In genomic region chr17:86344032-86344431, GRCm38 (mm10) we compare ENCODE assay signal across 15 mouse cellular contexts.
DNase-seq lines count a peak whose midpoint lies in the region; ATAC-seq lines count a peak whose summit lies in the region.
"Had no signal": no experiment of that assay in that cellular context is flagged by ENCODE, and none has a peak within 500 bp of the region (broad histone marks: within the 10 kb centered on the region; RNA-seq: fewer than 3 reads in every experiment).

No protein-coding gene starts in this region.

- H3K9me3 ChIP-seq in intestine, embryonic 15.5 days = no peaks in the 10 kb centered on the region
- H3K9me3 ChIP-seq: limb, embryonic 15.5 days; neural tube, embryonic 13.5 days had no signal

- no peak overlapping the region for H3K4me2 ChIP-seq in intestine, embryonic 15.5 days (replicated peaks)
- H3K4me2 ChIP-seq: limb, embryonic 15.5 days; neural tube, embryonic 13.5 days had no signal

- H3K27me3 ChIP-seq in intestine, embryonic 15.5 days (replicated peaks) = no peaks in the 10 kb centered on the region
- H3K27me3 ChIP-seq: limb, embryonic 15.5 days; neural tube, embryonic 13.5 days had no signal

- DNase-seq in cerebellum, adult 18-20 months = peak; percentile 61 to 63
- no peak for DNase-seq in cerebellum, postnatal 4 days (ENCODE audit: low spot score in 2 of 2)
- DNase-seq in layer of hippocampus, adult 9-11 months = peak; percentile 61
- DNase-seq in layer of hippocampus, postnatal 14 days (ENCODE audit: low spot score in 2 of 2) = no peak
- peak; percentile 63 to 67 for DNase-seq in B cell, adult 2 months
- no peak for DNase-seq in frontal cortex, postnatal 14 days (ENCODE audit: low spot score in 2 of 2)
- DNase-seq: kidney, adult 9 months; midbrain, embryonic 14.5 days had no signal

- no peak overlapping the region for H3K27ac ChIP-seq in intestine, embryonic 15.5 days
- H3K27ac ChIP-seq: hindbrain, postnatal 0 days; limb, embryonic 15.5 days; neural tube, embryonic 13.5 days had no signal

- peak; percentile 78 for ATAC-seq in common myeloid progenitor, adult 5-6 weeks (replicated peaks; ENCODE audit: low read depth, poor library complexity, severe bottlenecking)
- no peak for ATAC-seq in intestine, embryonic 15.5 days
- ATAC-seq: activated CD4-positive, CD25-positive, alpha-beta regulatory T cell, adult 4 months; forebrain, embryonic 14.5 days; hindbrain, postnatal 0 days had no signal

- no peak overlapping the region for H3K4me3 ChIP-seq in intestine, embryonic 15.5 days (replicated peaks)
- H3K4me3 ChIP-seq: limb, embryonic 15.5 days; neural tube, embryonic 13.5 days had no signal

- 49% methylated on average over 8 of the region's 8 CpGs for WGBS in intestine, embryonic 15.5 days

- no peak overlapping the region for H3K9ac ChIP-seq in intestine, embryonic 15.5 days
- H3K9ac ChIP-seq: limb, embryonic 15.5 days; neural tube, embryonic 13.5 days had no signal

- H3K36me3 ChIP-seq in intestine, embryonic 15.5 days = no peaks in the 10 kb centered on the region
- H3K36me3 ChIP-seq: limb, embryonic 15.5 days; neural tube, embryonic 13.5 days had no signal

- no peaks in the 10 kb centered on the region for H3K4me1 ChIP-seq in intestine, embryonic 15.5 days (replicated peaks)

Comparison
In these comparisons a context has a peak if more than half of its experiments do, and no peak if none do; other contexts are left out.
1. DNase-seq: peak in cerebellum, adult 18-20 months (2 of 2), layer of hippocampus, adult 9-11 months (single experiment) and B cell, adult 2 months (2 of 2); none in cerebellum, postnatal 4 days (0 of 2), layer of hippocampus, postnatal 14 days (0 of 2) and frontal cortex, postnatal 14 days (0 of 2).